In genomic region chr3:63823874-63824400, GRCm38 (mm10) we compare ENCODE assay signal across 10 mouse cellular contexts.
A peak's percentile ranks its signal among the peaks of the same experiment; 100 is the strongest.
DNase-seq lines count a peak whose midpoint lies in the region; ATAC-seq and TF ChIP-seq lines count a peak whose summit lies in the region.
"Had no signal": no experiment of that assay in that cellular context is flagged by ENCODE, and none has a peak within 500 bp of the region (broad histone marks: within the 10 kb centered on the region; RNA-seq: fewer than 3 reads in every experiment).

No protein-coding gene starts in this region.

- no peak overlapping the region for H3K4me2 ChIP-seq in limb, embryonic 13.5 days (replicated peaks)
- no peak overlapping the region for H3K4me2 ChIP-seq in forebrain, postnatal 0 days (ENCODE audit: low read depth)

- intact Hi-C loops in gastrocnemius, postnatal 14 days (cut with DNase I; ENCODE audit: low total_unique reads) = no loop called here
- intact Hi-C loops in gastrocnemius, postnatal 36 days (cut with DNase I) = no loop called here

- no peak overlapping the region for H3K27ac ChIP-seq in limb, embryonic 13.5 days
- H3K27ac ChIP-seq in limb, embryonic 10.5 days = no peak overlapping the region
- peak overlapping the region; percentile 13; the same call in 1 of the 2 replicates for H3K27ac ChIP-seq in ES-E14 (ENCODE audit: insufficient read depth, low read depth, low read length, poor library complexity, severe bottlenecking)
- no peak overlapping the region for H3K27ac ChIP-seq in forebrain, postnatal 0 days (ENCODE audit: low read depth, low read length)

- H3K36me3 ChIP-seq in limb, embryonic 13.5 days = no peaks in the 10 kb centered on the region
- no peaks in the 10 kb centered on the region for H3K36me3 ChIP-seq in limb, embryonic 10.5 days
- H3K36me3 ChIP-seq in ES-E14 (ENCODE audit: control insufficient read depth, insufficient read depth, low read length, poor library complexity, severe bottlenecking) = no peaks in the 10 kb centered on the region
- no peaks in the 10 kb centered on the region for H3K36me3 ChIP-seq in forebrain, postnatal 0 days (ENCODE audit: insufficient read depth)

- ATAC-seq in limb, embryonic 13.5 days (ENCODE audit: low FRiP score, low read depth) = peak; percentile 36; the same call in 1 of the 2 replicates
- ATAC-seq in forebrain, postnatal 0 days = peak; percentile 63
- no peak for ATAC-seq in megakaryocyte-erythroid progenitor cell, adult 5-6 weeks (replicated peaks; ENCODE audit: low FRiP score, low TSS enrichment, poor library complexity, severe bottlenecking)
- ATAC-seq: intestine, postnatal 0 days had no signal

- H3K4me1 ChIP-seq in limb, embryonic 13.5 days = peaks cover 18% of the 10 kb centered on the region
- H3K4me1 ChIP-seq in limb, embryonic 10.5 days = peaks cover 15% of the 10 kb centered on the region
- peaks cover 0 to 8% of the 10 kb centered on the region in 2 experiments; a peak in 3 of 4 replicates for H3K4me1 ChIP-seq in ES-E14 (ENCODE audit: control insufficient read depth in 2 of 2, insufficient read depth in 2 of 2, low read length in 2 of 2, poor library complexity in 1 of 2)
- no peaks in the 10 kb centered on the region for H3K4me1 ChIP-seq in forebrain, postnatal 0 days (ENCODE audit: insufficient read depth)

- H3K9ac ChIP-seq in limb, embryonic 13.5 days = no peak overlapping the region
- H3K9ac ChIP-seq in ES-E14 (ENCODE audit: insufficient read depth, low read depth, low read length, poor library complexity, severe bottlenecking) = no peak overlapping the region
- no peak overlapping the region for H3K9ac ChIP-seq in forebrain, postnatal 0 days

- WGBS in limb, embryonic 13.5 days = 17% methylated on average over 1 of the region's 1 CpGs
- 25% methylated on average over 1 of the region's 1 CpGs for WGBS in limb, embryonic 10.5 days
- WGBS in forebrain, postnatal 0 days = 10% methylated on average over 1 of the region's 1 CpGs

- H3K27me3 ChIP-seq in limb, embryonic 13.5 days = no peaks in the 10 kb centered on the region
- H3K27me3 ChIP-seq in limb, embryonic 10.5 days (ENCODE audit: low read depth, poor library complexity, severe bottlenecking) = 0 out of 2 replicates have a peak, but pooled peaks cover 4% of the 10 kb centered on the region
- no peaks in the 10 kb centered on the region for H3K27me3 ChIP-seq in forebrain, postnatal 0 days (ENCODE audit: insufficient read depth, low read length)

- peak; percentile 6 for DNase-seq in gastrocnemius, postnatal 14 days
- DNase-seq in gastrocnemius, postnatal 36 days = no peak
- no peak for DNase-seq in limb, embryonic 10.5 days (ENCODE audit: low spot score)
- peak; percentile 22 for DNase-seq in ES-E14 (ENCODE audit: low read depth, low spot score)
- peak; percentile 54 for DNase-seq in forebrain, postnatal 0 days
- DNase-seq in frontal cortex, postnatal 10 days (ENCODE audit: low spot score in 2 of 2) = no peak
- DNase-seq: layer of hippocampus, adult 9-11 months had no signal

- TF ChIP-seq CTCF in forebrain, postnatal 0 days (IDR thresholded peaks at IDR 0.05; ENCODE audit: low read depth) = no peak

- in situ Hi-C loops in ES-E14 (cut with MboI; ENCODE audit: low sequenced_read_pairs in 2 of 2, unreplicated experiment in 2 of 2) = no loop called here

- no peaks in the 10 kb centered on the region for H3K9me3 ChIP-seq in limb, embryonic 13.5 days
- no peaks in the 10 kb centered on the region for H3K9me3 ChIP-seq in limb, embryonic 10.5 days (replicated peaks)
- H3K9me3 ChIP-seq in ES-E14 (ENCODE audit: control insufficient read depth, insufficient read depth, low read depth, low read length) = no peaks in the 10 kb centered on the region
- no peaks in the 10 kb centered on the region for H3K9me3 ChIP-seq in forebrain, postnatal 0 days (ENCODE audit: low read length)

- no peak overlapping the region for H3K4me3 ChIP-seq in limb, embryonic 13.5 days
- no peak overlapping the region for H3K4me3 ChIP-seq in limb, embryonic 10.5 days
- no peak overlapping the region for H3K4me3 ChIP-seq in ES-E14 (ENCODE audit: insufficient read depth in 1 of 2, low read depth in 1 of 2, low read length in 2 of 2, poor library complexity in 1 of 2, severe bottlenecking in 1 of 2)
- no peak overlapping the region for H3K4me3 ChIP-seq in forebrain, postnatal 0 days (ENCODE audit: low read depth, low read length)

TF ChIP-seq in ES-E14, 5 proteins besides CTCF, POLR2A, EP300 and RAD21:
- no peak for TF ChIP-seq MAFK (IDR thresholded peaks at IDR 0.05; ENCODE audit: insufficient read depth, low read depth, low read length)
- no peak for TF ChIP-seq HCFC1 (IDR thresholded peaks at IDR 0.05; ENCODE audit: borderline replicate concordance, insufficient read depth, low read length)
- TF ChIP-seq CHD2 (IDR thresholded peaks at IDR 0.05; ENCODE audit: low read depth, low read length) = no peak
- no peak for TF ChIP-seq ZNF384 (IDR thresholded peaks at IDR 0.05; ENCODE audit: low read depth, low read length)
- no peak for TF ChIP-seq ZC3H11A (IDR thresholded peaks at IDR 0.05; ENCODE audit: borderline replicate concordance, low read depth, low read length)
TF ChIP-seq in ES-E14: peak in this region for 0.

Comparison
In these comparisons a context has a peak if more than half of its experiments do, and no peak if none do; other contexts are left out.
1. DNase-seq: peak in gastrocnemius, postnatal 14 days (single experiment), ES-E14 (single experiment) and forebrain, postnatal 0 days (single experiment); none in gastrocnemius, postnatal 36 days (0 of 2), limb, embryonic 10.5 days (single experiment) and frontal cortex, postnatal 10 days (0 of 2).